In the genomic region with DNA sequence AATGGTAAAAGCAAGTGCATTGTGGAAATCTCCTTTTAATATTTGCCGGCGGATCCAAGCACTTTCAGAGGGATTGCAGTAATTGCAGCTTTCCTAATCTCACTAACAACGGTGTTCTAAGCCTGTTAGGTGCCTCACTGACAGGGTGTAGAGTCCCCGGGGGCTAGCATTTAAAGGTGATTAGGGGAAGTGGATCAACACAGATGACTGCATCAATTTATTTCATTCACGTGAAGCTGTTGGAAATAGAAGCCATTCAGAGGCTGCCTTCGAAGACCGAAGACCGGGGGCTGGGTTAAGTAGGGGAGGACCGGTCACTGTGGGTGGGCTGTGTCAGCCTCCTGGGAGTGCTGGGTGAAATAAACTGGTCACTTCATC, we compare ENCODE assay signal across 23 mouse cellular contexts. TPM values are rescaled to one million over a fixed set of nuclear protein-coding genes. Genes with fewer than 3 reads are reported as not detected.
DNase-seq lines count a peak whose midpoint lies in the region; ATAC-seq and TF ChIP-seq lines count a peak whose summit lies in the region.
"Had no signal": no experiment of that assay in that cellular context is flagged by ENCODE, and none has a peak within 500 bp of the region (broad histone marks: within the 10 kb centered on the region; RNA-seq: fewer than 3 reads in every experiment).

No protein-coding gene starts in this region.

- H3K4me2 ChIP-seq in forebrain, embryonic 16.5 days (ENCODE audit: low read length), result no peak overlapping the region
- peak overlapping the region; percentile 53 for H3K4me2 ChIP-seq in liver, embryonic 13.5 days
- no peak overlapping the region for H3K4me2 ChIP-seq in midbrain, embryonic 15.5 days
- H3K4me2 ChIP-seq: embryonic facial prominence, embryonic 15.5 days had no signal

- H3K9me3 ChIP-seq in forebrain, embryonic 16.5 days (ENCODE audit: control insufficient read depth, low read length), result no peaks in the 10 kb centered on the region
- peaks cover 5% of the 10 kb centered on the region; the same call in 1 of the 2 replicates for H3K9me3 ChIP-seq in forebrain, embryonic 10.5 days
- H3K9me3 ChIP-seq in G1E (replicated peaks), result peaks cover 5% of the 10 kb centered on the region
- H3K9me3 ChIP-seq in liver, embryonic 13.5 days (replicated peaks), result no peaks in the 10 kb centered on the region
- no peaks in the 10 kb centered on the region for H3K9me3 ChIP-seq in midbrain, embryonic 15.5 days
- H3K9me3 ChIP-seq: embryonic facial prominence, embryonic 15.5 days had no signal

- WGBS in forebrain, embryonic 16.5 days, result 7% methylated on average over 9 of the region's 9 CpGs
- 23% methylated on average over 9 of the region's 9 CpGs for WGBS in forebrain, embryonic 10.5 days
- 47% methylated on average over 9 of the region's 9 CpGs for WGBS in liver, embryonic 13.5 days (ENCODE audit: insufficient replicate concordance)
- WGBS in midbrain, embryonic 15.5 days, result 14% methylated on average over 9 of the region's 9 CpGs

- no peak for ATAC-seq in forebrain, embryonic 16.5 days
- no peak for ATAC-seq in G1E (ENCODE audit: extremely low read depth, insufficient number of reproducible peaks, low FRiP score, poor library complexity, severe bottlenecking)
- no peak for ATAC-seq in liver, embryonic 13.5 days (ENCODE audit: low read depth)
- ATAC-seq in midbrain, embryonic 15.5 days (replicated peaks), result no peak

- peaks cover 12% of the 10 kb centered on the region; the same call in 1 of the 2 replicates for H3K4me1 ChIP-seq in forebrain, embryonic 16.5 days (replicated peaks; ENCODE audit: control insufficient read depth, insufficient read depth, low read length)
- H3K4me1 ChIP-seq in forebrain, embryonic 10.5 days, result peaks cover 24% of the 10 kb centered on the region
- peaks cover 82% of the 10 kb centered on the region for H3K4me1 ChIP-seq in G1E (ENCODE audit: insufficient read depth, low read depth, low read length)
- H3K4me1 ChIP-seq in liver, embryonic 13.5 days (replicated peaks), result peaks cover 90% of the 10 kb centered on the region
- peaks cover 13% of the 10 kb centered on the region for H3K4me1 ChIP-seq in midbrain, embryonic 15.5 days

- H3K27ac ChIP-seq in forebrain, embryonic 16.5 days (ENCODE audit: low read length), result no peak overlapping the region
- no peak overlapping the region for H3K27ac ChIP-seq in forebrain, embryonic 10.5 days
- H3K27ac ChIP-seq in liver, embryonic 13.5 days, result peak overlapping the region; percentile 83
- H3K27ac ChIP-seq in midbrain, embryonic 15.5 days, result peak overlapping the region; percentile 43; the same call in 1 of the 2 replicates
- H3K27ac ChIP-seq: embryonic facial prominence, embryonic 15.5 days; kidney, postnatal 0 days; layer of hippocampus, adult 2 months had no signal

- H3K27me3 ChIP-seq in forebrain, embryonic 16.5 days (replicated peaks; ENCODE audit: control insufficient read depth, insufficient read depth, low read length), result peaks cover 6% of the 10 kb centered on the region
- peaks cover 89% of the 10 kb centered on the region for H3K27me3 ChIP-seq in forebrain, embryonic 10.5 days (ENCODE audit: poor library complexity, severe bottlenecking)
- H3K27me3 ChIP-seq in G1E (ENCODE audit: insufficient read depth, low read length), result peaks cover 26% of the 10 kb centered on the region
- peaks cover 17% of the 10 kb centered on the region for H3K27me3 ChIP-seq in liver, embryonic 13.5 days
- peaks cover 4% of the 10 kb centered on the region for H3K27me3 ChIP-seq in midbrain, embryonic 15.5 days (replicated peaks)

- no peaks in the 10 kb centered on the region for H3K36me3 ChIP-seq in forebrain, embryonic 16.5 days (ENCODE audit: control insufficient read depth, insufficient read depth)
- H3K36me3 ChIP-seq in forebrain, embryonic 10.5 days (replicated peaks), result no peaks in the 10 kb centered on the region
- H3K36me3 ChIP-seq in G1E (replicated peaks), result no peaks in the 10 kb centered on the region
- H3K36me3 ChIP-seq in liver, embryonic 13.5 days, result no peaks in the 10 kb centered on the region
- H3K36me3 ChIP-seq in midbrain, embryonic 15.5 days (replicated peaks), result no peaks in the 10 kb centered on the region
- H3K36me3 ChIP-seq: embryonic facial prominence, embryonic 15.5 days had no signal

- no peak overlapping the region for H3K4me3 ChIP-seq in forebrain, embryonic 16.5 days (replicated peaks; ENCODE audit: low read length)
- no peak overlapping the region for H3K4me3 ChIP-seq in forebrain, embryonic 10.5 days
- H3K4me3 ChIP-seq in G1E (ENCODE audit: low read depth, low read length), result peak overlapping the region; percentile 20; the same call in 1 of the 2 replicates
- H3K4me3 ChIP-seq in liver, embryonic 13.5 days (replicated peaks), result no peak overlapping the region
- no peak overlapping the region for H3K4me3 ChIP-seq in midbrain, embryonic 15.5 days
- H3K4me3 ChIP-seq: embryonic facial prominence, embryonic 15.5 days; layer of hippocampus, adult 2 months had no signal

- H3K9ac ChIP-seq in forebrain, embryonic 16.5 days (replicated peaks; ENCODE audit: low read depth, low read length), result 0 out of 2 replicates have a peak overlapping the region, but pooled peaks have one; percentile 5
- H3K9ac ChIP-seq in liver, embryonic 13.5 days, result peak overlapping the region; percentile 39; the same call in 1 of the 2 replicates
- no peak overlapping the region for H3K9ac ChIP-seq in midbrain, embryonic 15.5 days
- H3K9ac ChIP-seq: embryonic facial prominence, embryonic 15.5 days had no signal

- no peak for TF ChIP-seq CTCF in G1E (IDR thresholded peaks at IDR 0.05; ENCODE audit: low read depth, low read length)

- DNase-seq in forebrain, embryonic 10.5 days (ENCODE audit: extremely low spot score, low spot score), result no peak
- DNase-seq in G1E (ENCODE audit: low spot score), result no peak
- DNase-seq in liver, embryonic 13.5 days, result no peak
- DNase-seq in c-Kit-positive CD71-positive TER-119-positive erythroid progenitor cells, embryonic 14.5 days (ENCODE audit: low spot score), result no peak
- no peak for DNase-seq in lung, adult 18-20 months
- no peak for DNase-seq in testis, postnatal 14 days (ENCODE audit: low spot score)
- DNase-seq: adrenal gland, postnatal 36 days; B cell, adult 2 months; cerebellum, adult 9-11 months; heart, adult 11 months; left cerebral cortex, postnatal 4 days; lung, adult 2 months; lung, postnatal 4 days had no signal

RNA-seq across cellular contexts. Expression of a gene that starts 6.6 kb away (rescaled TPM):
- 6.2 and 7.6 TPM in 2 replicates for polyA plus RNA-seq in forebrain, embryonic 16.5 days (2015; fragmentation: Nextera tagmentation; extraction: Ambion mirVana)
- not detected in 2 replicates for polyA plus RNA-seq in forebrain, embryonic 10.5 days (2016; fragmentation: Nextera tagmentation; extraction: Ambion mirVana)
- total RNA-seq in G1E (2014; fragmentation: Nextera tagmentation) (not detected in 2 replicates), G1E (2017) (not detected in 2 replicates)
- not detected in 2 replicates for polyA plus RNA-seq in G1E (2012)
- 11.4 and 14.2 TPM in 2 replicates for polyA plus RNA-seq in liver, embryonic 13.5 days (2015; fragmentation: Nextera tagmentation; extraction: Ambion mirVana)
- polyA plus RNA-seq in midbrain, embryonic 15.5 days (2015; fragmentation: Nextera tagmentation; extraction: Ambion mirVana), result 0.36 TPM in 1 of 2 replicates, not detected in the other
- total RNA-seq: gastrocnemius, adult 8-10 months had no signal
- polyA plus RNA-seq: hindbrain, embryonic 11.5 days; lung, adult 2 months had no signal

RNA-seq across cellular contexts. Expression of a gene that starts 8.4 kb away (rescaled TPM):
- 3.4 and 3.5 TPM in 2 replicates for polyA plus RNA-seq in forebrain, embryonic 16.5 days (2015; fragmentation: Nextera tagmentation; extraction: Ambion mirVana)
- polyA plus RNA-seq in forebrain, embryonic 10.5 days (2016; fragmentation: Nextera tagmentation; extraction: Ambion mirVana), result 4.4 and 5.3 TPM in 2 replicates
- total RNA-seq in G1E (2014; fragmentation: Nextera tagmentation) (16.1 and 17.2 TPM in 2 replicates), G1E (2017) (3.9 and 4.0 TPM in 2 replicates)
- polyA plus RNA-seq in G1E (2012), result 3.0 and 3.6 TPM in 2 replicates
- 0.75 and 0.94 TPM in 2 replicates for polyA plus RNA-seq in liver, embryonic 13.5 days (2015; fragmentation: Nextera tagmentation; extraction: Ambion mirVana)
- polyA plus RNA-seq in midbrain, embryonic 15.5 days (2015; fragmentation: Nextera tagmentation; extraction: Ambion mirVana), result 4.0 and 4.2 TPM in 2 replicates

RNA-seq across cellular contexts. Expression of a gene that starts 20.6 kb away (rescaled TPM):
- 0.87 and 0.99 TPM in 2 replicates for polyA plus RNA-seq in forebrain, embryonic 16.5 days (2015; fragmentation: Nextera tagmentation; extraction: Ambion mirVana)
- polyA plus RNA-seq in forebrain, embryonic 10.5 days (2016; fragmentation: Nextera tagmentation; extraction: Ambion mirVana), result 0.30 and 0.44 TPM in 2 replicates
- total RNA-seq in G1E (2014; fragmentation: Nextera tagmentation) (not detected in 2 replicates), G1E (2017) (0.17 TPM in 1 of 2 replicates, not detected in the other)
- not detected in 2 replicates for polyA plus RNA-seq in G1E (2012)
- polyA plus RNA-seq in liver, embryonic 13.5 days (2015; fragmentation: Nextera tagmentation; extraction: Ambion mirVana), result 9.0 and 11.2 TPM in 2 replicates
- 1.2 and 1.8 TPM in 2 replicates for polyA plus RNA-seq in midbrain, embryonic 15.5 days (2015; fragmentation: Nextera tagmentation; extraction: Ambion mirVana)

RNA-seq across cellular contexts. Expression of a gene that starts 26.0 kb away (rescaled TPM):
- polyA plus RNA-seq in forebrain, embryonic 16.5 days (2015; fragmentation: Nextera tagmentation; extraction: Ambion mirVana), result 1.1 and 1.3 TPM in 2 replicates
- 0.40 and 0.44 TPM in 2 replicates for polyA plus RNA-seq in forebrain, embryonic 10.5 days (2016; fragmentation: Nextera tagmentation; extraction: Ambion mirVana)
- 0.23 and 3.1 TPM in 2 replicates for total RNA-seq in G1E (2014; fragmentation: Nextera tagmentation)
- total RNA-seq in G1E (2017), result 0.16 and 0.23 TPM in 2 replicates
- 0.09 TPM in 1 of 2 replicates, not detected in the other for polyA plus RNA-seq in G1E (2012)
- polyA plus RNA-seq in liver, embryonic 13.5 days (2015; fragmentation: Nextera tagmentation; extraction: Ambion mirVana), result 0.17 TPM in 2 replicates
- polyA plus RNA-seq in midbrain, embryonic 15.5 days (2015; fragmentation: Nextera tagmentation; extraction: Ambion mirVana), result 0.25 and 0.46 TPM in 2 replicates
- total RNA-seq: gastrocnemius, adult 8-10 months had no signal

RNA-seq across cellular contexts. Expression of a gene that starts 28.6 kb away (rescaled TPM):
- polyA plus RNA-seq in forebrain, embryonic 16.5 days (2015; fragmentation: Nextera tagmentation; extraction: Ambion mirVana), result not detected in 2 replicates
- polyA plus RNA-seq in forebrain, embryonic 10.5 days (2016; fragmentation: Nextera tagmentation; extraction: Ambion mirVana), result not detected in 2 replicates
- total RNA-seq in G1E (2014; fragmentation: Nextera tagmentation) (0.30 TPM in 1 of 2 replicates, not detected in the other), G1E (2017) (0.05 and 0.06 TPM in 2 replicates)
- polyA plus RNA-seq in G1E (2012), result not detected in 2 replicates
- polyA plus RNA-seq in liver, embryonic 13.5 days (2015; fragmentation: Nextera tagmentation; extraction: Ambion mirVana), result 0.17 and 0.28 TPM in 2 replicates
- polyA plus RNA-seq in midbrain, embryonic 15.5 days (2015; fragmentation: Nextera tagmentation; extraction: Ambion mirVana), result not detected in 2 replicates
- polyA plus RNA-seq: heart, embryonic 14.5 days; neural tube, embryonic 14.5 days; small intestine, adult 2 months had no signal

Comparison
In these comparisons a context has a peak if more than half of its experiments do, and no peak if none do; other contexts are left out.
1. H3K27ac ChIP-seq: peak in liver, embryonic 13.5 days (single experiment) and midbrain, embryonic 15.5 days (single experiment); none in forebrain, embryonic 16.5 days (single experiment) and forebrain, embryonic 10.5 days (single experiment).